Mouse (Mus musculus): ENCODE measurements at regions not wholly inside any gene's neighbourhood (a gene's known extent, or its start where the extent isn't known, plus 50 kb on each side); places are given as distances from the start of the nearest gene placed in this dataset.

DNA sequence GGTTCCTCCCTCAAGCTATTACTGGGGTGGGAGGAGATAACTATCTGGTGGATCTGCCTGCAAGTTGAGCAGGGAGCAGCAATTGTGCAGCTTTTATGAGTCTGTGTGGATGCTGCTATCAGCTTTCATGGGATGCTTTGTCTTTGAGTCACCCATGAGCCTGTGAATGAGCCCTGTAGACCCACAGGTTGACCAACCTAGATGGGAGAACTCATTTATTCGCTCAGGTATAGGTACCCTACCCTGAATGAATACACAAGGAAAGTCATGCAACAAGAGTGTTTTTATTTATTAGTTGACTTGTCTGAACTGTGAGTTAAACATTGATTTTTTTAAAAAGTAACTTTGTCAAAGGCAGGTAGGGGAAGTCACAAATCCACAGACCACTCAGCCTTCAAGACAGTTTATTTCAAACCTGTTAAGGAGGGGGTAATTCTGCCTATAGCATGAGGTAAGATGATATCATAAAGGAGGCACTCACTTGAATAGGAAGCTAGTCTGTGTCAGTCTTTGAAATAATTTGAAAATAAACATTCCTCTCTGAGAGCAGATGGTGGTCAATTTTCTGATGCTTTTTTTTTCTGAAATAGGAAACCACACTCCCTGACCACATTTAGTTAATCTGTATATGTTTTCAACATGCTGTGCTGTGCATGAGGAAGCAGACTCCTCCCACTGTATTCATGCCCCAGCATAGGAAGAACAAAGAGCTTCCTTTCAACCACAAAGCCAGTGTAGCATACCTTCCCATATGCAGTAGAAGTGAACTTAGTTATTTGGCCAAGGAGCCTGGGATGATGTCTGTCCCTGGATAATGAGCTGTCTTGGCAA is 302.0 kb downstream of the Cmpk2 start:
- H3K4me2 ChIP-seq (replicated peaks), result no peak overlapping the region
- no peak overlapping the region for H3K9ac ChIP-seq
- no peaks in the 10 kb centered on the region for H3K36me3 ChIP-seq
- H3K9me3 ChIP-seq (replicated peaks), result no peaks in the 10 kb centered on the region
- H3K4me3 ChIP-seq (replicated peaks), result no peak overlapping the region
- no peaks in the 10 kb centered on the region for H3K27me3 ChIP-seq
- no peak overlapping the region for H3K27ac ChIP-seq (replicated peaks)
- ATAC-seq (ENCODE audit: insufficient number of reproducible peaks, low FRiP score, low TSS enrichment, low read depth), result no peak; the same call in 1 of the 2 replicates
- H3K4me1 ChIP-seq, result no peaks in the 10 kb centered on the region
- 88% methylated on average over 1 of the region's 1 CpGs for WGBS

DNA sequence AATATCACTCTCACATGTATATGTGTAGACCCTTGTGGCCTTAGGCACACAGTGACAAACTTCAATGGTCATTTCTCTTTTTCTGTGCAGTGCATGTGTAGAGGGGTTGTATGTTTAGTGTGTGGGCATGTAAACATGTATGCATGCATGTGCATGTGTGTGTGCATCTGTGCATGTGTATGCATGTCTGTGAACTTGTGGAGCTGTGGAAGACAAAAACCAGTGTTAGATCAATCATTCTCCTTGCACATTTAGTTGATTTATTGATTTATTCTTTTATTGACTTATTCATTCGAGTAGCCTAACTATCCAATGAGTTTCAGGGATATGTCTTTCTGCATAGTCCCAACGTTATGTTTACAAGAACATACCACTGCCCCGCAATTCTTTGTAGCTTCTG is 298.5 kb downstream of the Cmpk2 start:
- Histone ChIP-seq H3K4me2 (replicated peaks) (no peak overlapping the region), H3K9ac (no peak overlapping the region), H3K27me3 (no peaks in the 10 kb centered on the region), H3K27ac (replicated peaks) (no peak overlapping the region), H3K9me3 (replicated peaks) (no peaks in the 10 kb centered on the region), H3K4me3 (replicated peaks) (no peak overlapping the region), H3K4me1 (no peaks in the 10 kb centered on the region), H3K36me3 (no peaks in the 10 kb centered on the region)
- no peak for ATAC-seq (ENCODE audit: insufficient number of reproducible peaks, low FRiP score, low TSS enrichment, low read depth)
- 89% methylated on average over 3 of the region's 3 CpGs for WGBS

GRCm38 (mm10) chr12:26758657-26759325 is 289.8 kb downstream of the Cmpk2 start:
- Histone ChIP-seq H3K36me3 (no peaks in the 10 kb centered on the region), H3K9ac (no peak overlapping the region), H3K27ac (replicated peaks) (no peak overlapping the region), H3K9me3 (replicated peaks) (no peaks in the 10 kb centered on the region), H3K27me3 (no peaks in the 10 kb centered on the region), H3K4me2 (replicated peaks) (no peak overlapping the region), H3K4me3 (replicated peaks) (no peak overlapping the region), H3K4me1 (no peaks in the 10 kb centered on the region)
- ATAC-seq (ENCODE audit: insufficient number of reproducible peaks, low FRiP score, low TSS enrichment, low read depth), result no peak
- 66% methylated on average over 9 of the region's 9 CpGs for WGBS

- H3K4me2 ChIP-seq (replicated peaks), result no peak overlapping the region
- no peak overlapping the region for H3K9ac ChIP-seq
- H3K27me3 ChIP-seq, result no peaks in the 10 kb centered on the region
- H3K9me3 ChIP-seq (replicated peaks), result no peaks in the 10 kb centered on the region
- no peaks in the 10 kb centered on the region for H3K4me1 ChIP-seq
- H3K27ac ChIP-seq (replicated peaks), result no peak overlapping the region
- no peak for ATAC-seq (ENCODE audit: insufficient number of reproducible peaks, low FRiP score, low TSS enrichment, low read depth)
- no peaks in the 10 kb centered on the region for H3K36me3 ChIP-seq
- 60% methylated on average over 2 of the region's 2 CpGs for WGBS
- H3K4me3 ChIP-seq (replicated peaks), result no peak overlapping the region
Measured at GRCm38 (mm10) chr12:26756284-26756683, 287.3 kb downstream of the Cmpk2 start.

DNA sequence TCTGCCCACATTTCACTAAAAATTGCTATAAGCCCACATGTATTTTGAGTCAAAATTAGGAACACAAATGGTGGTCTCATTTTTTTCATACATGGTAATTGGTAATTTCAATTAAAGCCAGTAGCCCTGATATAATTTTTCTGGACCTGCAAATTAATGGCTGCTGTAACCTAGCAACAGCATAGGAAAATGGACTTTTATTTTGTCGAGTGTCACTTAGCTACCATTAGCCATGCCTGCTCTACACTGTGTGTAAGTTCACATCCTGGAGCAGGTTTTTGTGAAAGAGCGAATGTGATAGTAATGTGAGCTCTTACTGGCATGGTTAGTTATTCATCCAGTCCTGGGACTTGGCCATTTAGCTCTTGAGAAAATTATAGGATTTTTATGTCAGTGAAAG is 285.6 kb downstream of the Cmpk2 start:
- Histone ChIP-seq H3K4me1 (no peaks in the 10 kb centered on the region), H3K27me3 (no peaks in the 10 kb centered on the region), H3K27ac (replicated peaks) (no peak overlapping the region), H3K4me2 (replicated peaks) (no peak overlapping the region), H3K4me3 (replicated peaks) (no peak overlapping the region), H3K9ac (no peak overlapping the region), H3K36me3 (no peaks in the 10 kb centered on the region), H3K9me3 (replicated peaks) (no peaks in the 10 kb centered on the region)
- no peak for ATAC-seq (ENCODE audit: insufficient number of reproducible peaks, low FRiP score, low TSS enrichment, low read depth)
- 73% methylated on average over 2 of the region's 2 CpGs for WGBS

DNA sequence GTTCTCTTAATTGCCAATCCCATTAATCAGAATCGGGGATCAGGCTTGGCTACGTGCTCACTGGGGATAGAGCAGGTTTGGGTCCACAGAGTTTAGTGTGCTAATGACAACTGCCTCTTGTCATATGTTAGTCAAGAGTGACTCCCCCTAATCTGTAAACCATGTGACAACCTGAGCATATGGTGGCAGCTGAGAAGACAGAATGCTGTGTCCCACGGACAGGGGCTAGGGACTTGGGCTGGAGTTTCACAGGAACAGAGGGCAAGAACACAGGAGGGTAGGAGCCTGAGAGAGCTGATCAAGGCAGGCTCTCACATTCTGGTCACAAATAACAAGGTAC is 265.5 kb downstream of the Cmpk2 start:
- no peak overlapping the region for H3K4me3 ChIP-seq (replicated peaks)
- no peak overlapping the region for H3K9ac ChIP-seq
- H3K27ac ChIP-seq (replicated peaks), result no peak overlapping the region
- H3K4me1 ChIP-seq, result no peaks in the 10 kb centered on the region
- no peak for ATAC-seq (ENCODE audit: insufficient number of reproducible peaks, low FRiP score, low TSS enrichment, low read depth)
- 41% methylated on average over 3 of the region's 3 CpGs for WGBS
- no peaks in the 10 kb centered on the region for H3K9me3 ChIP-seq (replicated peaks)
- H3K36me3 ChIP-seq, result no peaks in the 10 kb centered on the region
- H3K4me2 ChIP-seq (replicated peaks), result no peak overlapping the region
- no peaks in the 10 kb centered on the region for H3K27me3 ChIP-seq

DNA sequence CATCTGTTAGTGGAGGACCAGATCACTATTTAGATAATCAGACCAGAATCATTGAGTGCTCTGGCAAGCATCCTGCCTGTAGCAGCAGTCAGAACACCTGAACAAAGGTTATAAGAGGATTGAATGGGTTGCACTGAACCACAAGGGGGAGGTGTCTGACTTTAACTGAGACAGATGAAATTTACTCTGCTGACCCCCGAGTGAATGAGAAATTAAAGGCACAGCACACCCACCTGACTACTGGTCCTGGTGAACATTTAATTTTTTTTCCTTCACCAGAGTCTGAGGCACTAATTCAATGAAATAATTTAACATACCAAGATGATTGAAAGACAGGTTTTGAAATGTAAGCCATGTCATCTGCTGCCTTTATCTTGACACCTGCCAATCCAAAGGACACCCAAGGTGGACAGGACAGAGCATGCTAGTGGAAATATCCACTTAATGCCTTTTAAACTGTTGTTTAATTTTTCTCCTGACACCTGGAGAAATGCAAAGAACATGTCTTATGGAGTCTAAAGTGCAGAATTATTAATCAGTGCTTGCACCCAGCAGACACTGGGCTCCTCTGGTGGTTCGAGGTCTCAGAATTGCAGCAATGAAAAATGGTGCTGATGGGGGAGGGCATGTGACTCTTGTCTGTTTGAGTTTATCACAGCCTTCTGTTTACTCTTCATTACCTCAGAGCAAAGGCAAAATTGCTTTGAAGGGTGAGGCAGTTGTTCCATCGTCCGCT is 265.0 kb downstream of the Cmpk2 start:
- Histone ChIP-seq H3K4me3 (replicated peaks) (no peak overlapping the region), H3K36me3 (no peaks in the 10 kb centered on the region), H3K27me3 (no peaks in the 10 kb centered on the region), H3K9me3 (replicated peaks) (no peaks in the 10 kb centered on the region), H3K4me1 (no peaks in the 10 kb centered on the region), H3K4me2 (replicated peaks) (no peak overlapping the region), H3K9ac (no peak overlapping the region), H3K27ac (replicated peaks) (no peak overlapping the region)
- no peak for ATAC-seq (ENCODE audit: insufficient number of reproducible peaks, low FRiP score, low TSS enrichment, low read depth)
- WGBS, result 40% methylated on average over 4 of the region's 4 CpGs

- WGBS, result 35% methylated on average over 1 of the region's 1 CpGs
- no peaks in the 10 kb centered on the region for H3K36me3 ChIP-seq
Measured at GRCm38 (mm10) chr12:26723399-26723798, 254.4 kb downstream of the Cmpk2 start.

DNA sequence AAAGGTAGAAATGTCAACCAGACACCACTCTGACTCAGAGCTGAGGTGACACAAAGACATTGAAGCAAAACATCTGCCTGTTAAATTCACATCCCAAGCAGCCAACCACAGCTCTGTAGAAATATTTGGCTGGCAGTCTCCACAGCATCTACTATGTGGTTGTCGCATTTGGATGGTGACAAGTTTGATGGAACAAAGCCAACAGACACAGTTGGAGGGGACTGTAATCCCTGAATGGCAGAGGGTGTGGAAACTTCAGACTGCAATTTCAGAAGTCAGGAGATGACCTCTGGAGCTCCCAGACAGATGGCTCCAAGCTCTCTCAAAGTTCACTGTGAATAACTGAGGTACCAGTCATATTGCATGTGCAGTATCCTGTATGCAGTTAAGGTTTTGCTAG is 229.8 kb downstream of the Cmpk2 start:
- Histone ChIP-seq H3K4me1 (no peaks in the 10 kb centered on the region), H3K4me3 (replicated peaks) (no peak overlapping the region), H3K9ac (no peak overlapping the region), H3K27me3 (no peaks in the 10 kb centered on the region), H3K36me3 (no peaks in the 10 kb centered on the region), H3K4me2 (replicated peaks) (no peak overlapping the region), H3K27ac (replicated peaks) (no peak overlapping the region), H3K9me3 (replicated peaks) (no peaks in the 10 kb centered on the region)
- WGBS, result 51% methylated on average over 1 of the region's 1 CpGs
- ATAC-seq (ENCODE audit: insufficient number of reproducible peaks, low FRiP score, low TSS enrichment, low read depth), result no peak

More at GRCm38 (mm10) chr12:26723399-26723798, 254.4 kb downstream of the Cmpk2 start:
- no peak overlapping the region for H3K4me2 ChIP-seq (replicated peaks)
- H3K4me1 ChIP-seq, result no peaks in the 10 kb centered on the region
- H3K27ac ChIP-seq (replicated peaks), result no peak overlapping the region
- H3K9ac ChIP-seq, result no peak overlapping the region
- no peaks in the 10 kb centered on the region for H3K27me3 ChIP-seq
- no peaks in the 10 kb centered on the region for H3K9me3 ChIP-seq (replicated peaks)
- no peak overlapping the region for H3K4me3 ChIP-seq (replicated peaks)
- ATAC-seq (ENCODE audit: insufficient number of reproducible peaks, low FRiP score, low TSS enrichment, low read depth), result no peak

DNA sequence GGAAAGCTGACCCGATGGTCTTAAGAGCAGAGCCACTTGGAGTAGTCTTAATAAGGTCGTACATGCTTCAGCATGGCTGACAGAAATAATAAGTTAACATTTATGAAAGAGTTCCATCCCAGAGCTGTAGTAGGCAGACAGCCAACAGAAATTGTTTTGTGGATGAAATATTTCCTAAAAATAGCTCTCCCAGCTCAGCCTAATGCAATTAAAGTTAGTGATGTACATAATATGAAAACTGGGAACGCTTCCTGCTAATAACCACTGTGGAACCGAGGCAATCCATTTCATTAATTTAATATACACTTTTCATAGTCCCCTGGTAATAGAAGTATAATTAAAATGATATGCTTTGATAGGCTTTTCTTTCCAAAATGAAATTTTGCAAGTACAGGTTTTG is 219.0 kb downstream of the Cmpk2 start:
- 37% methylated on average over 4 of the region's 4 CpGs for WGBS
- Histone ChIP-seq H3K27ac (replicated peaks) (no peak overlapping the region), H3K27me3 (no peaks in the 10 kb centered on the region), H3K36me3 (no peaks in the 10 kb centered on the region), H3K4me2 (replicated peaks) (no peak overlapping the region), H3K9me3 (replicated peaks) (no peaks in the 10 kb centered on the region), H3K9ac (no peak overlapping the region), H3K4me3 (replicated peaks) (no peak overlapping the region), H3K4me1 (peaks cover 4% of the 10 kb centered on the region; the same call in 1 of the 2 replicates)
- no peak for ATAC-seq (ENCODE audit: insufficient number of reproducible peaks, low FRiP score, low TSS enrichment, low read depth)

- 76% methylated on average over 3 of the region's 3 CpGs for WGBS
- no peak overlapping the region for H3K9ac ChIP-seq
- no peaks in the 10 kb centered on the region for H3K36me3 ChIP-seq
- no peaks in the 10 kb centered on the region for H3K9me3 ChIP-seq (replicated peaks)
- no peak overlapping the region for H3K4me3 ChIP-seq (replicated peaks)
- no peak overlapping the region for H3K27ac ChIP-seq (replicated peaks)
- no peak overlapping the region for H3K4me2 ChIP-seq (replicated peaks)
- no peaks in the 10 kb centered on the region for H3K27me3 ChIP-seq
- ATAC-seq (ENCODE audit: insufficient number of reproducible peaks, low FRiP score, low TSS enrichment, low read depth), result no peak
- no peaks in the 10 kb centered on the region for H3K4me1 ChIP-seq
Measured at GRCm38 (mm10) chr12:26680568-26680947, 211.6 kb downstream of the Cmpk2 start.
